Mouse (Mus musculus) heart, adult 2 months (tissue): Measurements from ENCODE around the gene Kcnip1. TPM values are rescaled to one million over a fixed set of nuclear protein-coding genes. Genes with fewer than 3 reads are reported as not detected.
A peak's percentile ranks its signal among the peaks of the same experiment; 100 is the strongest.

Experiments
- DNase-seq, 2 experiments: peaks; one replicate each; pipeline ENCODE4 v3.0.0; 2021
- H3K27ac ChIP-seq: fragments of 200-600 bp; 2 replicates; pipeline ENCODE4 v1.8.1; 2022
- H3K27me3 ChIP-seq: fragments of 200-500 bp; 2 replicates; pipeline ENCODE4 v1.6.1; 2012; ENCODE audit warnings: mild to moderate bottlenecking, low read length, inconsistent platforms, mixed read lengths; ENCODE audit not compliant: control insufficient read depth, insufficient read depth
- H3K36me3 ChIP-seq: fragments of 200-500 bp; 2 replicates; pipeline ENCODE4 v1.6.1; 2012; ENCODE audit warnings: low read length, inconsistent platforms; ENCODE audit not compliant: control insufficient read depth, insufficient read depth
- H3K4me1 ChIP-seq: fragments of 200-500 bp; 2 replicates; pipeline ENCODE4 v1.6.1; 2011; ENCODE audit warnings: low read length; ENCODE audit not compliant: control insufficient read depth, insufficient read depth
- H3K4me3 ChIP-seq: fragments of 200-600 bp; 2 replicates; pipeline ENCODE4 v1.8.1; 2022
- H3K79me2 ChIP-seq: fragments of 200-500 bp; replicated peaks from 2 replicates; pipeline ENCODE4 v1.6.1; 2012; ENCODE audit warnings: mild to moderate bottlenecking, inconsistent platforms, low read length, moderate library complexity, mixed read lengths; ENCODE audit not compliant: control insufficient read depth, insufficient read depth
- H3K9ac ChIP-seq: fragments of 200-500 bp; 2 replicates; pipeline ENCODE4 v1.6.1; 2012; ENCODE audit warnings: low read depth, mild to moderate bottlenecking, control low read depth, inconsistent platforms, low read length, mixed read lengths
- CTCF ChIP-seq: fragments of 200-600 bp; IDR thresholded peaks from 2 replicates; pipeline ENCODE4 v1.8.1; 2022; ENCODE audit warnings: antibody characterized with exemption, mild to moderate bottlenecking, moderate library complexity
- EP300 ChIP-seq: fragments of 200-500 bp; IDR thresholded peaks from 2 replicates; pipeline ENCODE4 v1.6.1; 2011; ENCODE audit warnings: low read depth, low read length, control low read depth; ENCODE audit not compliant: insufficient read depth
- POLR2A ChIP-seq: fragments of 200-500 bp; IDR thresholded peaks from 2 replicates; pipeline ENCODE4 v1.6.1; 2011; ENCODE audit warnings: mild to moderate bottlenecking, low read depth, low read length, control low read depth; ENCODE audit not compliant: insufficient read depth
- WGBS: fragments of 180-500 bp; shearing (Covaris S2); methylation state at CpG from one replicate; pipeline ENCODE4 v1.1.7; 2018; 5-methylcytosine and 5-hydroxymethylcytosine counted together
- intact Hi-C: fragments of 180-260 bp; cut with DNase I; formaldehyde crosslinking; loops from one replicate; pipeline ENCODE4 v1.15.1; 2025
- polyA plus RNA-seq: library from polyadenylated mRNA; depleted of rRNA; stranded (reverse); fragments of >200 nt; gene quantifications from 2 replicates; pipeline ENCODE4 v1.2.3, GENCODE M21; 2012
- total RNA-seq, 2 experiments: library from RNA; stranded (reverse); gene quantifications; 2 replicates each; pipeline ENCODE4 v1.2.3; 2021

Kcnip1 gene
- total and polyA plus RNA-seq, 3 experiments, result 0.11 to 0.18 TPM; not detected in 1

DNA sequence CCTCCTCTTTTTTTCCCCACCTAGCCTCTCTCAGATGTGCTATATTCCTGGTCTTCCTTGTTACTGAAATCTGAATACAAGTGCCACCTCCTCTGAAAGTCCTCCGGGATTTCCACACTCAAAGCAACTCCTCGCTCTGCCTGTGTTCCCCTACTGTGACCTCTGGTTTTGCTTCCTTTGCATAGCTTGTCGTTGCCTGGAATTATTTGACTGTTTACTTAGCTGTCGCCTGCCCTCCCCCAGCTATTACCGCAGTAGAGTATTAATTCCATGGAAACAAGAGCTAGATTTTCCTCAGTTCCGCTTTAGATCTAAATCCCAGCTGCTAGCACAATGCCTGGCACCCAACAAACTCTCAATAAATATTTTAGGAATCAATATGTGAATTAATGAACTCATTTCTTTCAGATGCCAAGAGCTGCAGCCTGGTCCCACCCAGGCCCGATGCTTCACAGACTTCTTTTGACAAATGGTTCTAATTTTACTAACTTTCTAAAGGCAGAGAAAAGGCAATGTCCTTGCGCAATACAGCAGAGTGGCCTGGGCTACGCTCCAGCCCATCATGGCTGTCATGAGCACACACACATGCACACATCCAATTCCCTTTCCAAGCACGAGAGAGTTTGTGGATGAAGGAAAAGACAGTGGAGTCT is 192.4 kb downstream of the Kcnip1 start:
- intact Hi-C loops, result no loop called here
- Histone ChIP-seq H3K27ac (no peak overlapping the region), H3K36me3 (no peaks in the 10 kb centered on the region), H3K79me2 (no peaks in the 10 kb centered on the region), H3K4me1 (no peaks in the 10 kb centered on the region), H3K9ac (no peak overlapping the region), H3K4me3 (no peak overlapping the region), H3K27me3 (no peaks in the 10 kb centered on the region)
- 55% methylated on average over 10 of the region's 10 CpGs for WGBS
- TF ChIP-seq EP300 (no peak), POLR2A (no peak), CTCF (no peak)
- DNase-seq, result peak; percentile 33 to 39

DNA sequence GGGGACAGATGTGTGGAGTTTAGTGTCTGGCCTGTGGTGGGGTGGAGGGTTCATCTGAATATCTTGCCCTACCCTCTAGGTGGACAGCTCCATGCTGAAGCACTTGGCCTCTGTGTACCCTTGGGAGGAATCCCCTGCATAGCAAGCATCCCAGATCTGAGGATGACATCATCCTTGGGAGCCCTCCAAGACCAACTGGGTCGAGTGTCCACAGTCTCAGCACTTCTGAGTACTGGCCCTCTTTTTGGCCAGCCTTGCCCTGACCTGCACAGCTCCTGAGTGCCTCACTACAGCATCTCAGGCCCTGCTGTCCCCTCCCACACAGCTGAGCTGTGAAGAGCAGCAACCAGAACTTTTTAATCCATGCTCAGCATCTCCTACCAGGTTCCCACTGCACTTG is 193.0 kb downstream of the Kcnip1 start:
- no peak overlapping the region for H3K9ac ChIP-seq
- intact Hi-C loops, result no loop called here
- no peak overlapping the region for H3K27ac ChIP-seq
- H3K36me3 ChIP-seq, result no peaks in the 10 kb centered on the region
- 0% methylated on average over 1 of the region's 1 CpGs for WGBS
- TF ChIP-seq POLR2A (no peak), CTCF (no peak), EP300 (no peak)
- H3K4me3 ChIP-seq, result no peak overlapping the region
- DNase-seq, result peak in 1 of 2 experiments; percentile 8
- H3K79me2 ChIP-seq, result no peaks in the 10 kb centered on the region
- H3K27me3 ChIP-seq, result no peaks in the 10 kb centered on the region
- no peaks in the 10 kb centered on the region for H3K4me1 ChIP-seq

DNA sequence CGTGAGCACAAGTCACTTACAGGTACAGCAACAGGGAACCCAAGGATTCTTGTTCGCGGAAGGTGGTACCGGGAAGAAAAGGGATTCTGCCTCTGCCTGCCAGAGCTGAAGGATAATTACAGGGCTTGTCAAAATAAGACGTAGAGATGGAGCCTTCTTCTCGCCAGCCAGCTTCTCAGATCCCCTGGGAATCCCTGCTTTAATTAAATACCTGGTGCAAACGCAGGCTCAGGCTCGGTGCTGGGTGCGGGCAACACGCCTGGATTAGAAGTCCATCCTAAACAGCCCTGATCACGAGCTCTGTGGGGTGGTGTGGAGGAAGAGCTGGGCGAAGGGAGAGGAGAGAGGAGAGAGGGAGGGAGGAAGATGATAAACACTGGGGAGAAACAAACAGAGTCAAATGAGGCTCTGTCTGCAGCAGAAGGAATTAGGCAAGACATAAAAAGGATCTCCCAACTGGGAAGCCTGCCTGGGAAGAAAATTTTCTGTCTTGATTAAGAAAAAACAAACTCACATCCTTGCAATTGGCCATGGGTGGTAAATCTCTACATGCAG is 194.8 kb downstream of the Kcnip1 start:
- Histone ChIP-seq H3K27me3 (no peaks in the 10 kb centered on the region), H3K4me1 (no peaks in the 10 kb centered on the region), H3K27ac (no peak overlapping the region), H3K4me3 (no peak overlapping the region), H3K9ac (no peak overlapping the region), H3K79me2 (no peaks in the 10 kb centered on the region), H3K36me3 (no peaks in the 10 kb centered on the region)
- TF ChIP-seq CTCF (no peak), POLR2A (no peak), EP300 (no peak)
- 51% methylated on average over 12 of the region's 12 CpGs for WGBS
- intact Hi-C loops, result no loop called here
- DNase-seq, result no peak

DNA sequence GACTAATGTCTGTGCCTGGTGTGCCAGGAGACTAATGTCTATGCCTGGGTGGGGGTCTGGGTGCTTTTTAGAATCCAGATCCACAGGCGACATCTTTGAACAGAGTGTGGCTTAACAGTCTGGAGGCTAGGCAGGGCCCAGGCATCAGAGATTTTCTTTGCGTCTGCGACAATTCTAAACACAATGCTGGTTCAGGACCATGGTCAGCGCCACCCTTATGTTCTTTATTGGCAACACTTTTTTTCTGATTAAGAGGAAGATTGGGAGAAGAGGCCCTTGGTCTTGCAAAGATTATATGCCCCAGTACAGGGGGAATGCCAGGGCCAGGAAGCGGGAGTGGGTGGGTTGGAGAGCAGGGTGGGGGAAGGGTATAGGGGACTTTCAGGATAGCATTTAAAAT is 205.6 kb downstream of the Kcnip1 start:
- Histone ChIP-seq H3K9ac (no peak overlapping the region), H3K27ac (no peak overlapping the region), H3K36me3 (no peaks in the 10 kb centered on the region), H3K79me2 (no peaks in the 10 kb centered on the region), H3K4me1 (no peaks in the 10 kb centered on the region), H3K4me3 (no peak overlapping the region), H3K27me3 (no peaks in the 10 kb centered on the region)
- TF ChIP-seq EP300 (no peak), POLR2A (no peak), CTCF (no peak)
- intact Hi-C loops, result no loop called here
- no peak for DNase-seq
- 21% methylated on average over 5 of the region's 5 CpGs for WGBS

DNA sequence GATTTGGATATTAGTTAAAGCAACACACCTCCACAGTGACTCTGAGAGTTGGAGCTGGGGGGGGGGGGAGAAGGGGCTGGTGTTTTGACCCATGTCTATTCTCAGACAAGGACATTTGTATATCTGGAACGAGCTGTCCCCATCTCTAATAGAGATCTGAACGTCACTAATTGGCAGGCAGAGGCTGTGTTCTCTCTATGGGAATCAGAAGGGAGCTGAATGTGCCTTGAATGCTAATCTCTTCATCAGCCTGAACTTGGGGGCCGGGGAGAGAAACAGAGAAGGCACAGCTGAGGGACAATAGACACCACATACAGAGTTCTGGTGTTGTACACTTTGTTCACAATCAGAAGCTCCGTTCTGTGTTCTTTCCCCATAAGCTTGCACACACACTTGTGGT is 206.4 kb downstream of the Kcnip1 start:
- no peak overlapping the region for H3K27ac ChIP-seq
- 57% methylated on average over 4 of the region's 4 CpGs for WGBS
- no peaks in the 10 kb centered on the region for H3K36me3 ChIP-seq
- TF ChIP-seq CTCF (no peak), POLR2A (no peak)
- H3K4me3 ChIP-seq, result no peak overlapping the region
- DNase-seq, result no peak
- no peaks in the 10 kb centered on the region for H3K79me2 ChIP-seq
- intact Hi-C loops, result no loop called here
- H3K9ac ChIP-seq, result no peak overlapping the region
- no peaks in the 10 kb centered on the region; the same call in 1 of the 2 replicates for H3K27me3 ChIP-seq
- H3K4me1 ChIP-seq, result no peaks in the 10 kb centered on the region

DNA sequence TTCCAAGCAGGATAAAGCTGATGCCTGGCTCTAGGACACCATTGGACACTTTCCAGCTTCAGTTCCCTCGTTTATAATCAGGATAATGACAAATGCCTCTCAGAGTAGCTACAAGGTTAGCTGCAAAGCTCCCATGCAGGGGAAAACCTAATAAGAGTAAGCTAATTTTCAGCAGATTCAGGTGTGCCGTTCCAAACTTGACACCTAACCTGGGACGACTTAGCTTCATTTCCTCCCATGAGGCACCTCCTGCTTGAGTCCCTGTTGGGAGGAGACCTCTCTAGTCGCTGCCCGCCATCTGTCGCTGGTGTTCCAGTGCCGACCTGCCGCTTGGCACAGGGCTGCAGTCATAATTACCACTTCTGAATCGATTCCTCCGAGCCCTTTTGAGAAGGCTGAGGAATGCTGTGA is 211.4 kb downstream of the Kcnip1 start:
- WGBS, result 31% methylated on average over 10 of the region's 10 CpGs
- TF ChIP-seq EP300 (no peak), CTCF (no peak)
- intact Hi-C loops, result no loop called here
- H3K36me3 ChIP-seq, result no peaks in the 10 kb centered on the region
- H3K4me3 ChIP-seq, result no peak overlapping the region
- no peak for DNase-seq
- no peak overlapping the region for H3K27ac ChIP-seq
- no peaks in the 10 kb centered on the region; the same call in 1 of the 2 replicates for H3K27me3 ChIP-seq
- no peaks in the 10 kb centered on the region for H3K79me2 ChIP-seq
- no peaks in the 10 kb centered on the region for H3K4me1 ChIP-seq
- H3K9ac ChIP-seq, result no peak overlapping the region
